Mouse (Mus musculus) ovary, postnatal 14 days (tissue): ENCODE results near the gene Mthfd2l.
A peak's percentile ranks its signal among the peaks of the same experiment; 100 is the strongest.

Experiments used
- DNase-seq: peaks from one replicate; pipeline ENCODE4 v3.0.0; 2022; ENCODE audit warnings: low spot score

The Mthfd2l gene

DNA sequence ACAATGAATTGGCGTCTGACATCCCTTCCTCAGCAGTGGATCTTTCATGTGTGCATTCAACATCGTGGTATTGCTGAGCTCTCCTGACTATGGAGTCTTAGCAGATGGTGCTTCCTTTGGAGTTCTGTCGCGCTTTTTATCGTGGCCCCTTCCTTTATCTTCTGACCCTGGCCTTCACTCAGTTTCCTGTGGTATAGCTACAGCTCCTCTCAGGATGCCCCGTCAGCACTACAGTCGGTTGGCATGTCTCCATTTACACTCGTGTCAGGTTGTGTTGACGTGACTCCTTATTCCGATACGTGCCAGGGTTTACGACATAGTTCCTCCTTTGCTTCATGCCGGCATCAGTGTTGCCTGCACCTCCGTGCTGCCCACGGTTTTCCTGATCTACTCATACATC is 18.6 kb downstream of the Mthfd2l start:
- no peak for DNase-seq

GRCm38 (mm10) chr5:90951475-90951874 is 20.6 kb downstream of the Mthfd2l start:
- DNase-seq = no peak

DNA sequence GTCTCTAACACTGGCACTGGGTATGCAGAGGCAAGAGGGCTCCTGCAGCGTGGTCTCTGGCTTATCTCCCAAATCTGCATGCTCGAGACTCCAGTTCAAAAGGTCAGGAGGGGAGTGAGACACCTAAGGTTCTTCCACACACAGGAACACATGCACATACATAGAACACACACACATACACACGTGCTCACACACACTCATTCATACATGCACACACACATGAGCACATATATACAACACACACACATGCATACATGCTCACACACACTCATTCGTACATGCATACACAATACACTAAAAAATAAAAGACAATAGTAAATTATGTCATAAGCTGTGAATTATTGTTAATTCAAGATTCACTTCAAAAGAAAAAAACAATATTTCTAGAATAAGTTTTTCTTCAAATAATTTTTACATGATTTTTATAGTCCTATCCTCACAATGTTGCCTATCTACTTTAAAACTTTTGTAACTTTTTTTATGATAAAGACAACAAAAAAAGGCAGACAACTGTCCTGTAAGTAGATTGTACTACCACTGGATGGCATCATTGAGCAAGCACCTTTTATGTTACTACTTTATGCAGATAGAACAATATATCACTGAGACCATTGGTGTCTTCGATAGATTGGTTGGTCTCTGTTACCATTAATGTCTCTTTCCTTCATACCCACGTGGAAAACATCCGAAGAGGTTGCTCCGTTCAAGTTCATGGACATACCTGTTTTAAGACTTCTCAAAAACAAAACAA is 22.0 kb downstream of the Mthfd2l start:
- DNase-seq = no peak

GRCm38 (mm10) chr5:90964316-90964715 is 33.4 kb downstream of the Mthfd2l start:
- DNase-seq = no peak

- no peak for DNase-seq
These were observed 33.8 kb downstream of the Mthfd2l start for GRCm38 (mm10) chr5:90964764-90965163.

DNA sequence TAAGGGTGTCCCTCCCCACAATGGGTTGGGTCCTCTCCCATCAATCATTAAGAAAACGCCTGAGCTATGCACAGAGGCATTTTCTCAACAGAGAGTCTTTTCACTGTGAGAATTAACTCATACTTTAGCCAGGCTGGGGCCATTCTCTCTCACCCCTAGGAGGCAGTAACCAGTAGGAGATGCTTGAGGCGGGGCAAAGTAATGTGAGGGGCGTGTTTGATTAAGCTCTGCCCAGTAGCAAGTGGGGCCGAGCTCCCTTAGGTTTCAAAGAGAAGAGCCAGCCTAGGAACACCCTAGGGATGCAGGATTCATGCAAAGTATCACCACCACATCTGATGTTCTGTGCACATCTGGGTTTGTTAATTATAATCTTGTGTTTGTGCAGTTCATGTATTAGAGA is 34.5 kb downstream of the Mthfd2l start:
- DNase-seq = no peak

GRCm38 (mm10) chr5:90977244-90977643 is 46.3 kb downstream of the Mthfd2l start:
- DNase-seq = peak; percentile 66

DNA sequence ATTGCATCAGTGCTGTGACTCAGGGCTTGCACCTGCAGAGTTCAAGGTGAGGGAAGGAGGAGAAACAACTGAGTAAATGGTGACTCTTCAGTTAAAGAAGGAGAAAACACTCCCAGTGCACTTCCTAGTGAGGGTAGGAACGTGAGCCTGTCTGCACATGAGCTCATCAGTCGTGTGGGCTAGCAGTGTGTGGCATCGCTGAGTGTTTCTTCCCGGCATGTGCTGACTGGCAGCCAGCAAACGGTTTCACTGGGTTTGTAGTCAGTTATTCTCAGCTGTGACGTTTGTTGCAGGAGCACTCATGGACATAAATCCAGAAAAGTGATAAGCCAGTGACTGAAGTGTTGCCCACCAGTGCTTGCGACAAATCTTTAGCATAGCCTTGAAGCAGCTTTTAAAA is 49.4 kb downstream of the Mthfd2l start:
- no peak for DNase-seq

GRCm38 (mm10) chr5:90987605-90988004 is 56.7 kb downstream of the Mthfd2l start:
- DNase-seq = no peak

DNA sequence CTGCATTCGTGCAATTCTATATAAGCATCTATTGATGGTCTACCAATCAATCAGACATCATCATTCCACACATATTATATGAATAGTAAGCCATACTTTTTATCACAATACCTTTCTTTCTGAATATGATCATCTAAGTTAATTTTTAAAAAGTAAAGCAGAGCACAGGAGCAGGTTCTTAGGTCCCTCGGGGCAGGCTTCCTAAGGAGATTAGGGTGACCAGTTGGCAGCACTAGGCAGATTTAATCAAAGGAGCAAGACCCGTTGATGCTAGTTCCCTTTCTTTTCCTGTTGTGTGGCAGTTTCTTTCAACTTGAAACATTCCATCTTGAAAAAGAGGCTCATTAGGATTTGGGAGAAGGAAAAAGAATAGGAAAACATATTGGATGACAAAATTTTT is 57.2 kb downstream of the Mthfd2l start:
- no peak for DNase-seq

GRCm38 (mm10) chr5:90988592-90988991 is 57.7 kb downstream of the Mthfd2l start:
- no peak for DNase-seq

DNA sequence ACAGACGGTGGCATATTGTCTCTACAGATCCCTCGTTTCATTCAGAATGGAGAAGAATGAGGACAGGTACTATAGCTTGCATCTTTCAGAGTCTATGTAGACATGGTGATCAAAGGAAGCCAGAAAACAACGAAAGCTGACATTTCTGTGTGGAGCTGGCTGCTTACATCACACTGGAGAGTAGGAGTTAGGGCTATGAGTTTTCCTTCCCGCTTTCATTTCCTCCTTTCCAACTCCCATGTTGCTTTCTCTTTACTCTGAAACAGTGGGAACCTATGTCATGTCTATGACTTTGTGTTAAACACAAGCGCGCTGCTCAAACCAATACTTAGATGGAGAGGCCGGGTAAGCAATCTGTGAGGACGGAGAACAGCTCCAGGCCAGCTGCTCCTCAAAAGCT is 69.0 kb downstream of the Mthfd2l start:
- no peak for DNase-seq

DNA sequence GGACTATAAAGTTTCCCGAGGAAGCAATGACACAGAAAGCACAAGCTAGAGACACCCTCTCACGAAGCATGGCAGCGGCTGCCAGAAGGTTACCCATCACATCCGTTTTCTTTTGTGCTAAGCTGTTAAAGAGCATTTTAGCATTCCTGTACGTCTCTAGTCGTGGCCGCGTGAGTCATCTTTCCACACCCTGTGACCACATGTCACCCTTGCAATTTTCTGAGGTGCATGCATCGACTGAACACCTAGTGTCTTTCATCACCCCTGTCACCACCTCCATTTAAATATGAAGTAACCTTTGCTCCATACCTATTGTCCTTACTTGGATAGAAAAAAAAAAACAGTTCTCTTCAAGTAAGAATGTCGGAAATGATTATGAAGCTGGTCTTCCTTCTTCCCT is 84.3 kb downstream of the Mthfd2l start:
- no peak for DNase-seq

DNA sequence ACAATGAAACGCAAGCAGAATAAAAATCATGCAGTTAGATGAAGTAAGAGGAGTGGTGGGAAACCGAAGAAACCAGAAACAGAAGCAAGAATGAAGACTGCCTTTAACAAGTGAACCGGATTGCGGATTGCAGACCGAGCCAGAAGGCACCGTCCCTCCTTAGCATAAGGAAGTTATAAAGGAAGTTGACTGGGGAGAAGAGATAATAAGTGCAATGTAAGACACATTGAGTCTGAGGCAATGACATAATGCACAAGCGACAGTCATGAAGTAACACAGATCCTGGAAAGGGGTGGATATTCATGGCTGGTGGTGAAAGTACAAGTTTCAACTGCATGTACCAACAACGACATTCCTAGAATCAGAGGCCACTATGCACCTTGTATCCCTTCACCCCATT is 92.2 kb downstream of the Mthfd2l start:
- DNase-seq = no peak

- DNase-seq = no peak
These were observed 96.2 kb downstream of the Mthfd2l start, which contains the start of gene Epgn for GRCm38 (mm10) chr5:91027164-91027563. Gene Epgn, plus strand, starts transcription at chr5:91027464.

DNA sequence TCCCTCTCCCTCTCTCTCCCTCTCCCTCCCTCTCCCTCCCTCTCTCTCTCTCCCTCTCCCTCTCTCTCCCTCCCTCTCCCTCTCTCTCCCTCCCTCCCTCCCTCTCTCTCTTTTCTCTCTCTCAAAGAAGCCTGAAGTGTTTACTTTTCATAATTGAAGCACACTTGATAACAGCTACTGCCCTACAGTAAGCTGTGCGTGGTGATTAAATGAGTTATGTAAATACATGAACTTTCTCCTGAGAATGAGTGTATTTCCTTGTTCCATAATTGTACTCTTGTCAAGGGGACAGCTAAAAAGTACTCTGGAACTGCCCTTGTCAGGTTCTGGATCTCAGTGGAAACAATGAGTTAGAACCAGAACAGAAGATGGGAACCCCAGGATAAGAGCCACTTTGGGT is 96.9 kb downstream of the Mthfd2l start:
- DNase-seq = no peak

DNA sequence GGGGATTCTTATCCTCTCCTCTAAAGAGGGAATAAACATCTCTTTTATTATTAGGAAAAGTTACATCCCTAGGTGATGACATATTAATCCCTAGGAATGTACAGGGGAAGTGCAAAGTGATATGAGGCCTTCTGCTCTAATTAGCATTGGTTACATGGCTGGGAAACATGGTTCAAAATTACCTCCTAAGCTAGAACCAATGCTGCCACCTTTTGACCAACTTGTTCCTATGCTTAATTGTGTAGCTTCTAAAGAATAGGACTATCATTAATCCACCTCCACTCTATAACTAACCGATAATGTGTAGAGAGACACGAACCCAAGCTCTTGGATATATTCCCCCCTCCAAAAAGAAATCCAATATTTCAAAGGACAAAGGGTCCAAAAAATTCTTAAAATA is 99.7 kb downstream of the Mthfd2l start:
- no peak for DNase-seq

DNA sequence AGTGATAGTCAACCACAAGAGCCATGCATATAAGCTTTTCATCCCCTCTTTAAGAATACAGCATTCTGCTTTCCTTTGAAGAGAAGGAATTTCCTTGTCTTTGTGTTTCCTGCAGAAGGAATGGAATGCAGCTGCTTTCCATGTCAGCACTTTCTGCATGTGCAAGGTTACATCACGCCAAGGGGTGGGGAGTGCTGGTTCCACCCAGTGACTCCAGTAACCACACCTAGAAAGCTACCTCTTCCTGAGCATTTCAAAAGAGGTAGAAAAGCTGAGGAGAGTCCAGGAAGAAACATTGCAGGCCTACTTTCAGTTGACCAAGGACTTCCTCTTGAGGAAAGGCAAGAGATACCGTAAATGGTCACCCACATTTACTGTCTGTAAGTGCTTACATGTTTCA is 104.4 kb downstream of the Mthfd2l start:
- DNase-seq = no peak

DNA sequence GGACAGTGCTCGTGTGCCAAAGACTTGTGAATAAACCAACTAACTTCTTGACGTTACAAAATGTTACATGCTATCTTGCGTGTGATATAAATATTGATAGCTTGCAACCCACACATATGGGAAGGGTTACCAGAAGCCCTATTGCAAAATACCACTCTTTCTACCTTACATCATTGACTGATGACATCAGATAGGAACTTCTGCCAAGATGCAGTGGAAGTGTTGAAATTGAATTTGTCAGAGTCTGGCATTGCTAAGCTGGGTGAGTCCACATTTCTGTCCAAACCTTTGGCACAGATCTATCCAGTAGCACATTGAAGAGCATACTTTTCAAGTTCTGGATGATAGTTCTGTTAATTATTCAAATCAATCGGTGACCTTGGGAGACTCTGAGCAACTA is 105.7 kb downstream of the Mthfd2l start:
- no peak for DNase-seq

GRCm38 (mm10) chr5:91037756-91038155 is 106.8 kb downstream of the Mthfd2l start:
- DNase-seq = no peak

- DNase-seq = peak; percentile 54
These were observed 107.6 kb downstream of the Mthfd2l start for GRCm38 (mm10) chr5:91038547-91038946.

GRCm38 (mm10) chr5:91038963-91039362 is 108.0 kb downstream of the Mthfd2l start:
- DNase-seq = no peak

GRCm38 (mm10) chr5:91047987-91048386 is 117.1 kb downstream of the Mthfd2l start:
- DNase-seq = no peak

DNA sequence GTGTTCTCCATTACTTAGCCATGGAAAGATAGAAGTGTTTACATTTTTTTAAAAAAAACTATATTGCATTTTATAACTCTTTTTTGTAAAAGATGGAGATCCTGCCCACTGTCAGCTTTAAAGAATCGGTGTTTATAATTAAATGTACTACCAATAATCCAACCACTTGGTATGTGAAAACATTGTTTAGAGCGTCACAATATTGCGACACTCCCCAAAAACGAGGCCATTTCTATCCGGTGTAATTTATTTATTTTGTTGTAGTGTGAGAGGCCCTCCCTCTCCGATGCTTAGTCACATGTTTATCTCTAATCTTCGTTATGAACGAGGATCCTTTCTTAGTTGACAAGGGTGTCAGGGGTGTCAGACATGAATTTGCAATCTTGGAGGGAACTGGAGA is 117.5 kb downstream of the Mthfd2l start:
- DNase-seq = no peak
